Mouse (Mus musculus): Measurements from ENCODE around the gene V1ra8.
"Not testable (repeated sequence)": the region's sequence is repeated elsewhere in the genome, so short reads cannot be mapped to it uniquely, and the experiment has no call there.

The V1ra8 gene

DNA sequence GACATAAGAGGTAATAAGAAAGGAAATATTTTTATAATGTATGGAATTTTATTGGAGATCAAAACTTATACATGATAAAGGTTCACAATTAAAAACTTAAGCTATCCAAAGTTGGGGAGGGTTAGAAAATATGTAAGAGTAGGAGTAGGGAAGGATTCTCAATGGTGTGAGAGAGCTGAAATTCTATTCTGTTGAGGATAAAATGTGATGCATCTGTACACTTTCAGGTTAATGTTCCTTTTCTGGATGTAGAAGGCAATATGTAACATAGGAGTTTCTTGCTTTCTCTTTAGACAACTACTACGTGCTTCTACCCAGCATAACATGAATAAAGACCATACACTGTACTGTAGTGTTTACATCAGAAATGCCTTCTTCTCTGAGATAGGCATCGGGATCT is at the start of gene V1ra8:
TSS of gene V1ra8 (plus strand) at position 301 of the 400 bp plus-strand sequence.
- not testable (repeated sequence) for DNase-seq (ENCODE audit: inconsistent ontology term)

DNA sequence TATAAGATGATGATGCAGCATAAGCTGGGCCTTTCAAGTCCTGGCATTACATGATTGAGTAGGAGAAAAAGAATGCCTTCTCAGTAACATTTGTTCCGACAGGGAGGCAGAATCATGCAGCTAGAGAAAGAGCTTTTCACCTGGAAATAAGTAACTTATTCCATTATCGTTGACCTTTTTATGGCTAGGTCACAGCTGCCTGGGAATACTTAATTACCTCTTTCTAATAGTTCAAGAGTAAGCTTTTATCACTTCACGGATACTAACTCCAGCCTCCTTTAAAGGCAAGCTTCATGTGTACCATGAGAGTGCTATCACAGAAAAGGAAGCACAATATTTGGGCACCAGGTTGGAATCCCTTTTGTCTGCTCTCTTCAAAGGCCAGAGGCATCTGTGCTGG is 42.5 kb upstream of the V1ra8 start:
- DNase-seq (ENCODE audit: inconsistent ontology term) = no peak

DNA sequence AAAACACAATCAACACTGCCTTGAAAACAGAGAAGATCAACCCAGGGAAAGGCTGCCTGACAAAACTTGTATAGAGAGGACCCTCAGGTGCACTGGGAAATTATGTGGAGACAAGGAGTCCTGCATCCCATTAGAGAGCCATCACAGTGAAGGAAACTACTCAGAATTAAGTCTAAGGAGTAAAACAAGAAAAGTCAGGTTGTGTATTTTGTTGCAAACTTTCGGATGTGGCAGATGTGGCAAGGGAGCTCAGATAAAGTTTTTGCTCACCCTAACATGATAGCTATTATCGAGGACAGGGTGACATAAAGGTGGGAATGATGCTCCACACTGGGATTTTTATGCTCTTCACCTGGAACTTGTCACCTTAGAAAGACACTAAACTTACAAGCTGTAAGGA is 28.1 kb upstream of the V1ra8 start, which contains the start of gene Vmn1r52:
TSS of gene Vmn1r52 (plus strand) at position 301 of the 400 bp plus-strand sequence.
- DNase-seq (ENCODE audit: inconsistent ontology term) = no peak

DNA sequence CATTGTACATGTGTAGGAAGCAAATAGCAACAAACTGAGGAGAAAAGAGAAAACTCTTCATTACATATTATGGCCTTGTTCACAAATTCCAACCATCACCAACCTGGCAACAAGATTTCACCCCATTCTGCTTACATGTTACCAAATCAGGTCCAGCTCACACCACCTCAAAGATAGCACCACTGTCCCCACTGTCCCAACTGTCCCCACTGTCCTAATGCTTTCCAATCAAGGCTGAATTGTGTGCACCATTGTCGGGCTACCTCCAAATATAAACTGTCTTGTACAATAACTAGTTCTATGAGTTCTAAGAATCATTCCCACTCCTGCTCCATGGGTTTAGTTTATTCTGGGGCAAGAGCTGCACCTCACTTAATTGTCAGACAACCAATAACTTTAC is 21.7 kb downstream of the V1ra8 start, which contains the start of gene Vmn1r53:
TSS of gene Vmn1r53 (minus strand) at position 101 of the 400 bp plus-strand sequence.
- DNase-seq (ENCODE audit: inconsistent ontology term) = no peak

DNA sequence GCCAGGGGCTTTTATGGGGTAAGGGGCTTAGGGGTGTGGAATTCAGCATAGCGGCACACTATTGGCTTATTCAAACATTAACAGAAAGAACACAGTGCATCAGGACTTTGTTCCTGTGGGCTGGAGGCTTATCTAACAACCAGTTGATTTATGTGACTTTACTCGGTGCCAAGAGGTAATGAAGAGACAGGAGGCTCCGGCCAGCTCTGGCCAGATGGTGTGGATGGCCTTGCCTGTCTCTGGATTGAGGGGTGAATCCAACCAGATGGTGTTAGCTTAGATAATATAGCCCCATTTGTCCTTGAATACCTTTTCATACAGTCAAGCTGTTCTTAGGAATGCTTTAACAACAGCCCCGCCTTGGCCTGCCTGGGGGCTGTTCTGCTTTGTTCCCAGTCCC is 29.5 kb downstream of the V1ra8 start:
- DNase-seq (ENCODE audit: inconsistent ontology term) = not testable (repeated sequence)

DNA sequence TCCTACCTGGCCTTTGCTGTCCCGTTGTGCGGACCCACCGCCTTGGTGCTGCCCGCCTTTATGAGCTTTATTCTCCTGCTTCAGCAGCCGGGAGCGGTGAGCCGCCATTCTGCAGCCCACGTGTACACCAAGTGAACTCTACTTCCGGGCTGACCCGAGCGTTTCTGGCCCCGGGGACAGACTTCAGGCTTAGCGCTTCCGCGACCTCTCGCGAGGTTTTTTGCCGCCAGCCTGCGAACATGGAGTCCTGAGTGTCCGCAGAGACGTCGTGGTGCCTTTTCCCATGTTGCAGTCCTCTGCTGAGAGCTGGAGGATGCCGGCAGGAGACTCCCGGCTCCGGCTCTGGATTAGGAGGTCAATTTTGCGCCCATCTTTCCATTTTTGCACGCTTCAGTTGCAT is 30.1 kb downstream of the V1ra8 start:
- no peak for DNase-seq (ENCODE audit: inconsistent ontology term)

DNA sequence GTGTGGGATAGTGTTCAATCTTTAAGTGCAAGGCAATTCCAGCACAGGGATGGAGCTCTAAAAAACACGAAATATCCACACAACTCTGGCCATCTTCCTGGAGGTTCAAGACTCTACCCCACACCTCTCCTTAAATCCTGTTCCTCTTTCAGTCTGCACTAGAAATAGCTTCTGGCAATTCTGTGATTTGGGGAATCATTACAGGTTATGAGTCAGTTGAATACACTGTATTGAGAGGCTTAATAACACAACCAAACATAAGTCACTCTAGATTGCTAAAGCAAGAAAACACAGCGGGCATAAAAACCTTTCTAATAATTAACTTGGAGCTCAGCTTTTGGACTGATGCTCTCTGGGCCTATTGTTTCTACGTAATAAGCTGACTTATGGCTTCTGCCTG is 41.4 kb downstream of the V1ra8 start:
- DNase-seq (ENCODE audit: inconsistent ontology term) = no peak

DNA sequence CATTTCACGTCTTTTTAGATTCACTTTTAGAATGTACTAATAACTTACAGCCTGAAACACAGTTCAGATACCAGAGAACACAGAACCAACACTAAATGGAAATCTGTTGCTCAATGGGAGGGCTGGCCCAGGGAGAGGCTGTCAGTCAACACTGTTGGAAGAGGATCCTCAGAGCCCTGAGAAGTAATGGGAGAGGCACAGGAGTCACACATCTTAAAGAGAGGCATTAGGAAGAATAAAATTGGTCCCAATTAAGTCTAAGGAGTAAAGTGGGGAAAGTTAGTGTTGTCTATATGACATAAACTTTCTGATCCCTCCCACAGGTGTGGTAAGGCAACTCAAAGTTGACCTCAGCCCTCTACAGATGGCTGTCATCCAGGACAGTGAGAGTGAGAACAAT is 43.4 kb downstream of the V1ra8 start, which contains the start of gene Vmn1r54:
TSS of gene Vmn1r54 (plus strand) at position 301 of the 400 bp plus-strand sequence.
- no peak for DNase-seq (ENCODE audit: inconsistent ontology term)
